Mouse (Mus musculus): ENCODE results near the gene Ntn1. TPM values are rescaled to one million over a fixed set of nuclear protein-coding genes. Genes with fewer than 3 reads are reported as not detected.
A peak's percentile ranks its signal among the peaks of the same experiment; 100 is the strongest.

The Ntn1 gene
- polyA plus RNA-seq, 1 experiment from 2014 or later: 11.5 TPM

DNA sequence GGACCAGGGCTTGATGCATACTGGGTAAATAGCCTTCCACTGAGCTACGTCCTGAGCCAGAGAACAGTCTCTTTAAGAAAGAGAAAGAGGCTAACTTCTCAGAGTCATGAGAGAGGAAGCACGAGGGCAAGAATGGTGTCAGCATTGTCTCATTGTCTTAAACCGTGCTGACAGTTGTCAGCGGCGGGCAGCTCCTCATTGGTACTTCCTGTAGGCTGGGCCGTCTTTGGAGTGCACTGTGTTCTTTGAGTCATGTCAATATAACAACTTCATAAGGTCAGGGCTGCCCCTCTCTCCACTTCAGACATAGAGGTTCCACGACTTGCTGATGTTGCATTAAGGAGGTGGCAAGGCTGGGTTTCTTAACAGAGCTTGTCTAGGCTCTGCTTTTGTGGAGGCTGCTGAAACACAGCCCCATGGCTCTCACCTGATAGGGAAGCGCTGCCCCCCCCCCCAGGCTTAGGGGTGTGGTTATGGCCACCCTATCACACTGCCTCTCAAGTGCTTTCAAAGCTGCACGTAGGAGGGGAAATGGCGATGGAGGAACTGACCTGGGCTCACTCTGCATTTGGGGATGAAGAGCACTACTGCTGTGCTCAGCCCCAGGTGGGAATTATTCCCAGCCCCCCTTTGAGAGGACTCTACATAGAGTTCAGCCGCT lies 6.8 kb upstream of the Ntn1 start:
- H3K27me3 ChIP-seq (ENCODE audit: control insufficient read depth, insufficient read depth, low read length): peaks cover 6% of the 10 kb centered on the region; the same call in 1 of the 2 replicates
- no peak overlapping the region for H3K27ac ChIP-seq (replicated peaks in 1 of 2; ENCODE audit: control insufficient read depth in 1 of 2, insufficient read depth in 1 of 2, low read depth in 2 of 2, low read length in 2 of 2)
- no peak overlapping the region for H3K4me2 ChIP-seq (ENCODE audit: low read length)
- ATAC-seq (ENCODE audit: insufficient number of reproducible peaks, insufficient read depth, low FRiP score, low read depth): no peak
- H3K36me3 ChIP-seq (ENCODE audit: control insufficient read depth, insufficient read depth, low read length): no peaks in the 10 kb centered on the region
- no peaks in the 10 kb centered on the region for H3K9me3 ChIP-seq (ENCODE audit: control insufficient read depth, low read length)
- 52% methylated on average over 11 of the region's 11 CpGs for WGBS
- H3K9ac ChIP-seq (ENCODE audit: low read length): no peak overlapping the region
- H3K4me1 ChIP-seq (ENCODE audit: control insufficient read depth in 2 of 2, insufficient read depth in 2 of 2, low read length in 2 of 2): no peaks in the 10 kb centered on the region; a peak in 1 of 4 replicates
- no peak overlapping the region for H3K4me3 ChIP-seq (ENCODE audit: control insufficient read depth in 1 of 2, insufficient read depth in 1 of 2, low read depth in 1 of 2, low read length in 2 of 2)

GRCm38 (mm10) chr11:68405576-68405975 lies 5.0 kb upstream of the Ntn1 start:
- no peak for ATAC-seq (ENCODE audit: insufficient number of reproducible peaks, insufficient read depth, low FRiP score, low read depth)
- H3K4me3 ChIP-seq (ENCODE audit: control insufficient read depth in 1 of 2, insufficient read depth in 1 of 2, low read depth in 1 of 2, low read length in 2 of 2): no peak overlapping the region
- 81% methylated on average over 8 of the region's 8 CpGs for WGBS
- H3K27ac ChIP-seq (replicated peaks in 1 of 2; ENCODE audit: control insufficient read depth in 1 of 2, insufficient read depth in 1 of 2, low read depth in 2 of 2, low read length in 2 of 2): no peak overlapping the region
- H3K9ac ChIP-seq (ENCODE audit: low read length): no peak overlapping the region
- no peaks in the 10 kb centered on the region for H3K36me3 ChIP-seq (ENCODE audit: control insufficient read depth, insufficient read depth, low read length)
- no peak overlapping the region for H3K4me2 ChIP-seq (ENCODE audit: low read length)
- peaks cover 19% of the 10 kb centered on the region for H3K27me3 ChIP-seq (ENCODE audit: control insufficient read depth, insufficient read depth, low read length)
- no peaks in the 10 kb centered on the region for H3K9me3 ChIP-seq (ENCODE audit: control insufficient read depth, low read length)
- no peaks in the 10 kb centered on the region; a peak in 1 of 4 replicates for H3K4me1 ChIP-seq (ENCODE audit: control insufficient read depth in 2 of 2, insufficient read depth in 2 of 2, low read length in 2 of 2)

GRCm38 (mm10) chr11:68404185-68404584 lies 3.6 kb upstream of the Ntn1 start:
- Histone ChIP-seq H3K9me3 (ENCODE audit: control insufficient read depth, low read length) (no peaks in the 10 kb centered on the region), H3K27ac (replicated peaks in 1 of 2; ENCODE audit: control insufficient read depth in 1 of 2, insufficient read depth in 1 of 2, low read depth in 2 of 2, low read length in 2 of 2) (no peak overlapping the region), H3K4me1 (ENCODE audit: control insufficient read depth in 2 of 2, insufficient read depth in 2 of 2, low read length in 2 of 2) (peaks cover 2 to 6% of the 10 kb centered on the region in 2 experiments; a peak in 3 of 4 replicates), H3K36me3 (ENCODE audit: control insufficient read depth, insufficient read depth, low read length) (no peaks in the 10 kb centered on the region), H3K4me3 (ENCODE audit: control insufficient read depth in 1 of 2, insufficient read depth in 1 of 2, low read depth in 1 of 2, low read length in 2 of 2) (no peak overlapping the region), H3K9ac (ENCODE audit: low read length) (no peak overlapping the region), H3K4me2 (ENCODE audit: low read length) (no peak overlapping the region), H3K27me3 (ENCODE audit: control insufficient read depth, insufficient read depth, low read length) (peaks cover 28% of the 10 kb centered on the region)
- 49% methylated on average over 4 of the region's 4 CpGs for WGBS
- ATAC-seq (ENCODE audit: insufficient number of reproducible peaks, insufficient read depth, low FRiP score, low read depth): no peak

GRCm38 (mm10) chr11:68401428-68401827 lies 805 bp upstream of the Ntn1 start:
- Histone ChIP-seq H3K4me3 (ENCODE audit: control insufficient read depth in 1 of 2, insufficient read depth in 1 of 2, low read depth in 1 of 2, low read length in 2 of 2) (no peak overlapping the region), H3K4me1 (ENCODE audit: control insufficient read depth in 2 of 2, insufficient read depth in 2 of 2, low read length in 2 of 2) (peaks cover 5 to 19% of the 10 kb centered on the region in 2 experiments), H3K27ac (replicated peaks in 1 of 2; ENCODE audit: control insufficient read depth in 1 of 2, insufficient read depth in 1 of 2, low read depth in 2 of 2, low read length in 2 of 2) (no peak overlapping the region), H3K4me2 (ENCODE audit: low read length) (no peak overlapping the region), H3K27me3 (ENCODE audit: control insufficient read depth, insufficient read depth, low read length) (peaks cover 54% of the 10 kb centered on the region), H3K36me3 (ENCODE audit: control insufficient read depth, insufficient read depth, low read length) (no peaks in the 10 kb centered on the region), H3K9ac (ENCODE audit: low read length) (no peak overlapping the region), H3K9me3 (ENCODE audit: control insufficient read depth, low read length) (no peaks in the 10 kb centered on the region)
- no peak for ATAC-seq (ENCODE audit: insufficient number of reproducible peaks, insufficient read depth, low FRiP score, low read depth)
- 27% methylated on average over 5 of the region's 5 CpGs for WGBS

DNA sequence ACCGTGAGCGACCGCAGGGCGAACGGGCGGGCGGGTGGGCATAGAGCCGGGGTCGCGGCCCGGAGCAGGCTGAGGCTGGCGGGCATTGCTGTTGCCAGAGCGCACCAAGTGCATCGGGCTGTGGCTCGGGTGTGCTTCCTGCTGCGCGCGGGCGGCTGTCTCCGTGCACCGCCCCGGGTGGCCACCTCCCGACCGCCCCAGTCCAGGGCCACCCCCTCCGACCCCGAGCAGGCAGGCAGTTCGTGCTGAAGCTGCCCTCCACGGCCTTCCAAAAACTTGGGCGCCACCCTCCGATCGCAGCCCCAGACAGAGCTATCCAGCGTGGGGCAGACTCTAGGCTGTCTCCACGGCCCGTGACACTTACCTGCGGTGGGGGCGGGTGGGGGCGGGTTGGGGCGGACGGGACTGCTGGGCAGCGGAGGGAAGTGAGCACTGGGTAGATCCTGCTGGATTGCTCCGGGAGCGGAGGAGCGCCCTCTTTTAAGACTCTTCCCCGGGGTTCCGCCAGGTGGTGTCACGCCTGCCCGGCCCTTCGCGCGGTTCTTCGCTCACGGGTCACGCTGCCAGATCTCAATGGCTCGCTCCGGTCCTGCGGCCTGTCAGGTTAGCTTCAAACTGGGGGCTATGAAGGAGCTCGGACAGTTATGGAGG lies 477 bp downstream of the Ntn1 start:
- Histone ChIP-seq H3K9ac (ENCODE audit: low read length) (peak overlapping the region; percentile 68), H3K4me2 (ENCODE audit: low read length) (peak overlapping the region; percentile 97), H3K4me1 (ENCODE audit: control insufficient read depth in 2 of 2, insufficient read depth in 2 of 2, low read length in 2 of 2) (peaks cover 5 to 19% of the 10 kb centered on the region in 2 experiments), H3K4me3 (ENCODE audit: control insufficient read depth in 1 of 2, insufficient read depth in 1 of 2, low read depth in 1 of 2, low read length in 2 of 2) (peak overlapping the region; percentile 54 to 56), H3K27me3 (ENCODE audit: control insufficient read depth, insufficient read depth, low read length) (peaks cover 65% of the 10 kb centered on the region), H3K27ac (replicated peaks in 1 of 2; ENCODE audit: control insufficient read depth in 1 of 2, insufficient read depth in 1 of 2, low read depth in 2 of 2, low read length in 2 of 2) (peak overlapping the region in 1 of 2 experiments; percentile 76; a peak in 2 of 4 replicates), H3K9me3 (ENCODE audit: control insufficient read depth, low read length) (no peaks in the 10 kb centered on the region), H3K36me3 (ENCODE audit: control insufficient read depth, insufficient read depth, low read length) (no peaks in the 10 kb centered on the region)
- WGBS: under 1% methylated on average over 57 of the region's 57 CpGs
- peak; percentile 60 for ATAC-seq (ENCODE audit: insufficient number of reproducible peaks, insufficient read depth, low FRiP score, low read depth)

DNA sequence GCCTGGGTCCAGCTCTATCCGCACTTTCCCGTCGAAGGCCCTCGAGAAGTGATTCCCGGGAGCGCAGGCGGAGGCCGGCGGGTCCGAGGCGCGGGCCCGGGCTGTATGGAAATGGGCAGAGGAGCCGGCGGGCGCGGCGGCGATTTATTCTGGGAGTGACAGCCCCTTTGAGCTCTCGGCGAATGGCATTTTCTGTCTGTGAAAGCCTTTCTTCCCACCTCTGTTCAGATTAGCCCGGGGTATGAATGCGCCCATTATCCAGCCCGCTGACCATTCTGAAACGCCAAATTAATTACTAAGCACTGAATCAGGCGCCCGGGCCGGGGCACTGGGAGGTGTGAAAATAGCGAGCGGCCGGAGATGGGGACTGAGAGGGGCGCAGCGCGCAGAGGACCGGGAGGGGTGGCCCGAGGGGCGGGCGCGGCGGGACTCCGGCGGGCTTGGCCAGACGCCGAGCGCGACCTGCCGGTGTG lies 1.0 kb downstream of the Ntn1 start:
- H3K4me2 ChIP-seq (ENCODE audit: low read length): peak overlapping the region; percentile 97
- H3K27me3 ChIP-seq (ENCODE audit: control insufficient read depth, insufficient read depth, low read length): peaks cover 71% of the 10 kb centered on the region
- peaks cover 5 to 19% of the 10 kb centered on the region in 2 experiments for H3K4me1 ChIP-seq (ENCODE audit: control insufficient read depth in 2 of 2, insufficient read depth in 2 of 2, low read length in 2 of 2)
- H3K9ac ChIP-seq (ENCODE audit: low read length): peak overlapping the region; percentile 68
- no peaks in the 10 kb centered on the region for H3K36me3 ChIP-seq (ENCODE audit: control insufficient read depth, insufficient read depth, low read length)
- no peak for ATAC-seq (ENCODE audit: insufficient number of reproducible peaks, insufficient read depth, low FRiP score, low read depth)
- peak overlapping the region; percentile 21 to 76; a peak in 2 of 4 replicates for H3K27ac ChIP-seq (replicated peaks in 1 of 2; ENCODE audit: control insufficient read depth in 1 of 2, insufficient read depth in 1 of 2, low read depth in 2 of 2, low read length in 2 of 2)
- H3K9me3 ChIP-seq (ENCODE audit: control insufficient read depth, low read length): no peaks in the 10 kb centered on the region
- WGBS: under 1% methylated on average over 47 of the region's 47 CpGs
- H3K4me3 ChIP-seq (ENCODE audit: control insufficient read depth in 1 of 2, insufficient read depth in 1 of 2, low read depth in 1 of 2, low read length in 2 of 2): peak overlapping the region; percentile 54 to 56

GRCm38 (mm10) chr11:68398891-68399547 lies 1.6 kb downstream of the Ntn1 start:
- Histone ChIP-seq H3K4me2 (ENCODE audit: low read length) (peak overlapping the region; percentile 97), H3K9ac (ENCODE audit: low read length) (peak overlapping the region; percentile 68), H3K36me3 (ENCODE audit: control insufficient read depth, insufficient read depth, low read length) (no peaks in the 10 kb centered on the region), H3K27me3 (ENCODE audit: control insufficient read depth, insufficient read depth, low read length) (peaks cover 76% of the 10 kb centered on the region), H3K9me3 (ENCODE audit: control insufficient read depth, low read length) (no peaks in the 10 kb centered on the region), H3K4me1 (ENCODE audit: control insufficient read depth in 2 of 2, insufficient read depth in 2 of 2, low read length in 2 of 2) (peaks cover 5 to 19% of the 10 kb centered on the region in 2 experiments), H3K27ac (replicated peaks in 1 of 2; ENCODE audit: control insufficient read depth in 1 of 2, insufficient read depth in 1 of 2, low read depth in 2 of 2, low read length in 2 of 2) (peak overlapping the region; percentile 21 to 76; a peak in 3 of 4 replicates), H3K4me3 (ENCODE audit: control insufficient read depth in 1 of 2, insufficient read depth in 1 of 2, low read depth in 1 of 2, low read length in 2 of 2) (peak overlapping the region; percentile 54 to 56)
- ATAC-seq (ENCODE audit: insufficient number of reproducible peaks, insufficient read depth, low FRiP score, low read depth): no peak
- WGBS: 19% methylated on average over 24 of the region's 24 CpGs
